Mouse (Mus musculus) hindbrain, embryonic 13.5 days (tissue): ENCODE results near the gene Slc6a8. TPM values are rescaled to one million over a fixed set of nuclear protein-coding genes. Genes with fewer than 3 reads are reported as not detected.

Experiments
- polyA plus RNA-seq: library from polyadenylated mRNA; unstranded; fragments of >200 nt; fragmentation: Nextera tagmentation; extraction: Ambion mirVana; gene quantifications from 2 replicates; pipeline ENCODE4 v1.2.1, GENCODE M21; 2015

Slc6a8 gene
- polyA plus RNA-seq, 1 experiment from 2014 or later: 7.3 TPM

Other genes starting within 250 kb of the Slc6a8 start
- not detected in 2 replicates for gene Trex2, start 237.8 kb upstream of the Slc6a8 start, polyA plus RNA-seq
- 73.0 and 73.5 TPM in 2 replicates for gene Haus7, start 214.1 kb upstream of the Slc6a8 start, polyA plus RNA-seq
- gene Bgn, start 189.5 kb upstream of the Slc6a8 start, polyA plus RNA-seq: 21.6 and 28.6 TPM in 2 replicates
- 3.6 and 4.2 TPM in 2 replicates for gene Atp2b3, start 170.1 kb upstream of the Slc6a8 start, polyA plus RNA-seq
- 1.1 and 1.2 TPM in 2 replicates for gene Dusp9, start 33.7 kb upstream of the Slc6a8 start, polyA plus RNA-seq
- gene Pnck, start 13.0 kb upstream of the Slc6a8 start, polyA plus RNA-seq: 107 and 116 TPM in 2 replicates
- 128 and 138 TPM in 2 replicates for gene Bcap31, start 43.0 kb downstream of the Slc6a8 start, polyA plus RNA-seq
- gene Abcd1, start 43.4 kb downstream of the Slc6a8 start, polyA plus RNA-seq: 11.1 and 11.2 TPM in 2 replicates
- 0.26 and 0.29 TPM in 2 replicates for gene Plxnb3, start 83.9 kb downstream of the Slc6a8 start, polyA plus RNA-seq
- 1.7 and 2.2 TPM in 2 replicates for gene Srpk3, start 101.3 kb downstream of the Slc6a8 start, polyA plus RNA-seq
- 223 and 228 TPM in 2 replicates for gene Idh3g, start 113.7 kb downstream of the Slc6a8 start, polyA plus RNA-seq
- gene Ssr4, start 113.9 kb downstream of the Slc6a8 start, polyA plus RNA-seq: 147 and 149 TPM in 2 replicates
- 3.7 and 4.1 TPM in 2 replicates for gene Pdzd4, start 151.8 kb downstream of the Slc6a8 start, polyA plus RNA-seq
- gene Avpr2, start 219.0 kb downstream of the Slc6a8 start, polyA plus RNA-seq: 0.09 and 0.17 TPM in 2 replicates
- 77.3 and 84.1 TPM in 2 replicates for gene L1cam, start 223.0 kb downstream of the Slc6a8 start, polyA plus RNA-seq
- gene Arhgap4, start 248.7 kb downstream of the Slc6a8 start, polyA plus RNA-seq: 3.4 and 3.8 TPM in 2 replicates
- 105 and 107 TPM in 2 replicates for gene Naa10, start 248.8 kb downstream of the Slc6a8 start, polyA plus RNA-seq